Mouse (Mus musculus): ENCODE results near the gene Arl6. TPM values are rescaled to one million over a fixed set of nuclear protein-coding genes. Genes with fewer than 3 reads are reported as not detected.

Arl6 gene
- polyA plus RNA-seq, 1 experiment = 4.1 TPM

DNA sequence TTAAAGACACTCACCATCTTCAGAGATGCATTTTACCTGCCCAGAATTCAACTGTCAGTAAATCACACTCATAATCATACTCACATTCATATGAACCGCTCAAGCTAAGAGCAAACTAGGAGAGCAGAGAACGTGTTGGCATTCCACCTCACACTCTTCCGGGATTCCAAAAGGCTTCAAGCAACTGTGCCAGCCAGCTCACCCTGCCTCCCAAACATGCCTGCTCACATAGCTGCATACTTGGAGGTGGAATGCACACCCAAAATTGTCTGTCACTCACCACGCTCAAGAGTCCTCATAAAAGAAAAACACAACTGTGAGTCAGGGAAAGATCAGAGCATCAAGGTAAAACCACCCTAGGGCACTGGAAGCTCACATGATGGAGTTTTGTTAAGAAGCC is 72.8 kb downstream of the Arl6 start:
- no peak for TF ChIP-seq POLR2A (IDR thresholded peaks at IDR 0.05; ENCODE audit: borderline replicate concordance, control insufficient read depth, low read depth, low read length)
- TF ChIP-seq CTCF (IDR thresholded peaks at IDR 0.05; ENCODE audit: control insufficient read depth, insufficient read depth, low read length) = no peak
- no peak overlapping the region for H3K4me3 ChIP-seq (replicated peaks; ENCODE audit: control insufficient read depth, low read depth, low read length)
- 90% methylated on average over 4 of the region's 4 CpGs for WGBS
- H3K27ac ChIP-seq (ENCODE audit: control insufficient read depth, insufficient read depth, low read depth, low read length, poor library complexity) = no peak overlapping the region
- H3K4me1 ChIP-seq (ENCODE audit: control insufficient read depth, insufficient read depth, low read length) = no peaks in the 10 kb centered on the region; the same call in 1 of the 2 replicates

DNA sequence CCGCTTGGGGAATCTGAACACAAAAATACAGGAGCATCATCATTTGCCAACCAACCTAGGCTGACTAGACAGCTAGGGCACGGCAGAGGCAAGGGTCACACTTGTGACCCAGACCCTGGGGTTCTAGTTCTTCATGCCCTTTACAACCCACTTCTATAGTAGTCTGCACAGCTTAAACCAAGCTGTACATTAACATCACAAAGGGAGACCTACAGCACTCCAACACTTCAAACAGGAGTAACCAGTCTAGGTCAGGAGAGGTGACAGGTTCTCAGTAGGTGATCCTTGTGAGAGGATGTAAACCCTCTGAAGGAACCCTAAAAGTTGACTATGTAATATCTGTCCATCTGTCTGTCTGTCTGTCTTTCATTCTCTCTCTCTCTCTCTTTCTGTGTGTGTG is 73.6 kb downstream of the Arl6 start:
- TF ChIP-seq CTCF (IDR thresholded peaks at IDR 0.05; ENCODE audit: control insufficient read depth, insufficient read depth, low read length) (no peak), POLR2A (IDR thresholded peaks at IDR 0.05; ENCODE audit: borderline replicate concordance, control insufficient read depth, low read depth, low read length) (no peak)
- H3K27ac ChIP-seq (ENCODE audit: control insufficient read depth, insufficient read depth, low read depth, low read length, poor library complexity) = no peak overlapping the region
- 80% methylated on average over 2 of the region's 2 CpGs for WGBS
- H3K4me3 ChIP-seq (replicated peaks; ENCODE audit: control insufficient read depth, low read depth, low read length) = no peak overlapping the region
- no peaks in the 10 kb centered on the region; the same call in 1 of the 2 replicates for H3K4me1 ChIP-seq (ENCODE audit: control insufficient read depth, insufficient read depth, low read length)

DNA sequence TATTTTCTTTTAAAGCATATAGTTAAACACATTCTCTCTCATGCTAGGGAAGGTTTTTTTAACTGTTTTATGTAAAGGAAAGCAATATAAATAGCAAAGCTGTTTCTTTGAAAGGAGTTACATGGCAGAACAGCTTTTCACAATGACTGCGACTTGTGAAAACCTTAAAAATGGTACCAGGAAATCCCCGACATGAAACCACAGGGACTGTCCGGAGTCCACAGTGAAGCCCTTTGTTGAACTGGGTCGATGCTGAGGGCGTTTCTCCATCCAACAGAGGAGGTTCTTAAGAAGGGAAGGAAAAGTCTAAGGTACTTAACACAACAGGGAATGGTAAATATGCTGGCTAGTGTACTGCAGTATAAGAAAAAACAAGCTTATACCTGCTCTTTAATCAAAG is 75.2 kb downstream of the Arl6 start:
- Histone ChIP-seq H3K27ac (ENCODE audit: control insufficient read depth, insufficient read depth, low read depth, low read length, poor library complexity) (no peak overlapping the region), H3K4me3 (replicated peaks; ENCODE audit: control insufficient read depth, low read depth, low read length) (no peak overlapping the region), H3K4me1 (ENCODE audit: control insufficient read depth, insufficient read depth, low read length) (no peaks in the 10 kb centered on the region; the same call in 1 of the 2 replicates)
- 82% methylated on average over 5 of the region's 5 CpGs for WGBS
- TF ChIP-seq POLR2A (IDR thresholded peaks at IDR 0.05; ENCODE audit: borderline replicate concordance, control insufficient read depth, low read depth, low read length) (no peak), CTCF (IDR thresholded peaks at IDR 0.05; ENCODE audit: control insufficient read depth, insufficient read depth, low read length) (no peak)

Other genes with a start within 250 kb of the Arl6 start
- not detected in 2 replicates for gene Gabrr3, start 232.1 kb downstream of the Arl6 start, polyA plus RNA-seq (2011; ENCODE audit: insufficient read depth, insufficient read length, low replicate concordance, missing spikeins)
- 10.4 and 14.6 TPM in 2 replicates for gene Riox2, start 167.6 kb downstream of the Arl6 start, polyA plus RNA-seq (2011; ENCODE audit: insufficient read depth, insufficient read length, low replicate concordance, missing spikeins)
- gene Crybg3, start 38.4 kb downstream of the Arl6 start, polyA plus RNA-seq (2011; ENCODE audit: insufficient read depth, insufficient read length, low replicate concordance, missing spikeins) = 2.4 and 6.1 TPM in 2 replicates